ENCODE assay signal across 8 mouse cellular contexts in genomic region chr6:90757427-90757883, GRCm38 (mm10).
DNase-seq lines count a peak whose midpoint lies in the region; ATAC-seq lines count a peak whose summit lies in the region.

No protein-coding gene starts in this region.

- DNase-seq in cerebellum, postnatal 10 days: peak; percentile 30 to 46
- DNase-seq in cerebellum, postnatal 4 days (ENCODE audit: low spot score in 2 of 2): no peak
- peak; percentile 38 to 54 for DNase-seq in adrenal gland, postnatal 36 days
- peak; percentile 9 to 55 for DNase-seq in kidney, postnatal 25 days
- DNase-seq in right cerebral cortex, postnatal 25 days: no peak
- DNase-seq in left cerebral cortex, adult 8-10 months (ENCODE audit: low spot score in 2 of 2): no peak
- DNase-seq in right cerebral cortex, adult 18-20 months: no peak

- peak; percentile 49; the same call in 1 of the 2 replicates for ATAC-seq in monocyte, adult 5-6 weeks (replicated peaks; ENCODE audit: insufficient number of reproducible peaks, low FRiP score, low TSS enrichment, poor library complexity, severe bottlenecking)

Comparison
In these comparisons a context has a peak if more than half of its experiments do, and no peak if none do; other contexts are left out.
1. DNase-seq: peak in cerebellum, postnatal 10 days (2 of 2), adrenal gland, postnatal 36 days (2 of 2) and kidney, postnatal 25 days (2 of 2); none in cerebellum, postnatal 4 days (0 of 2), right cerebral cortex, postnatal 25 days (single experiment), left cerebral cortex, adult 8-10 months (0 of 2) and right cerebral cortex, adult 18-20 months (single experiment).